Mouse (Mus musculus) lung, postnatal 36 days (tissue): ENCODE results near the gene Trp73.

Source experiments
- DNase-seq: peaks from one replicate; pipeline ENCODE4 v3.0.0; 2022; ENCODE audit warnings: mixed read lengths

The Trp73 gene

DNA sequence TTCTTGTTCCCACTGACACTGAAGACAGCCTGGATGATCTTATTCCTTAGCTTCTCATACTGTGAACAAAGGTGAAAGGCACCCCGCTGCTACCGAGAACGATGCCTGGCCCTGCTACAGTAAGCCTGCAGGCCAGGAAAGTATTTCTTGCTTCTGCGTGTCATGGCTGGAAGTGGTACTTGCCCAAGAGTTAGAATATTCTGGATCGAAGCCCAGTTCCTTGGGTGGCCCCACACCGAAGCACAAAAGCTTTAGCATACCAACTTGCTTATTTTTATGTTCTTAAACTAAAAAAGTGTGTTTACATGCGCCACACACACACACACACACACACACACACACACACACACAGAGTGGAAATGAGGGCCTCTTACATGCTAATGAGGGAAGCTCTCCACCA, 111.9 kb downstream of the Trp73 start:
- no peak for DNase-seq

DNA sequence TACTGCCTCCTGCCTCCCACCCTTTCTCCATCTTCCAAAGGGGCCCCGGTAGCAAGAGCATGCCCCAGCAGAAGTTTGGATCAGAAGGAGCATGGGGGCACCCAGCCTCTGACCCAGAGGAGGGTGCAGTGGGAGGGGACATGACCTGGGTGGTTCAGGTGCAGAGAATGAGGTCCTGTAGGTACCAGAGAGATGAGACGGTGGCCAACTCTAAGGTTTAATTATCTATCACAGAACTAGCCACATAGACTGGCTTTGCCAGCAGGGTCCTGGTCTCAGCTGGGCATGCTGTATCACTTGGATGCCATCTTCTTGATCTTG, 113.6 kb downstream of the Trp73 start:
- DNase-seq: no peak

- peak; percentile 92 for DNase-seq
These were observed 114.2 kb downstream of the Trp73 start, which contains the start of gene Smim1 for GRCm38 (mm10) chr4:154025641-154026440. Gene Smim1, minus strand, starts transcription at chr4:154026230.

- DNase-seq: peak; percentile 35
These were observed 115.1 kb downstream of the Trp73 start for GRCm38 (mm10) chr4:154024729-154025521.

DNA sequence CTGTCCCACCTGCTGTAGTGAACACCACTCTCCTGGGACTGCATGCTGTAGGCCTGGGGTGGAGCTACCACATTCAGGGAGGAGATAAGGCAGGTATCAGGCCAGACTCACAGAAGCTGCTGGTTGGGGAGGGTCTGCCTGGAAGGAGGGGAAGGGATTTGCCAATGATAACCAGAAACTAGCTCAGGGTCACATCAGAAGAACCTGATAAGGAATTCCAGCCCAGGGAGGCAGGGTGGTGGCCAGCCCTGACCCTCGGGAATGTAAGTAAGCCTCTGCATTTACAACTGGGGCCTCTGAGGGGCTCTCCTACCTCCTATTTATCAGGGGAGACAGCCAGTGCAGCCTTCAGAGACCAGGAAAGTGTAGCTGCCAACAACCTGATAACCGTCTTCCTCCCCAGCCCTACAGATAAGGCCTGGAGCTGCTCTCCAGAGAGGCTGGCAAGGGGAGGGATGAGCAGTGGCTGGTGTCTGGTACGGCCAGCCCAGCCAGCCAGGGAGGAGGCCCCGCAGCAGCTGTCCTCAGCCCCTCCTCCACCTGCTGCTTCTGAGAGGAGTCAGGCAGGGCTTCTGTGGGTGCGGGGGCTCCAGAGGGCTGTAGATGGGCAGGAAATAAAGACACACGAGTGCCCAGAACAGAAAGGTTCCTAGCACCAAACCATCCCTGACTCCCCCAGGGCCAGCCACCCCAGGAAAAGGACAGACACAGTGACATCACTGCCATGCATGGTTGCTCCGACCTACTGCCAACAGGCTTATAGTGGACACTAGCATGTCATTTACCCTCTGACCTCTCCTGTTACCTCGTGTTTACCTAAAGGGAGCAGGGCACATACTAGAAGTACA, 116.0 kb downstream of the Trp73 start:
- DNase-seq: no peak

DNA sequence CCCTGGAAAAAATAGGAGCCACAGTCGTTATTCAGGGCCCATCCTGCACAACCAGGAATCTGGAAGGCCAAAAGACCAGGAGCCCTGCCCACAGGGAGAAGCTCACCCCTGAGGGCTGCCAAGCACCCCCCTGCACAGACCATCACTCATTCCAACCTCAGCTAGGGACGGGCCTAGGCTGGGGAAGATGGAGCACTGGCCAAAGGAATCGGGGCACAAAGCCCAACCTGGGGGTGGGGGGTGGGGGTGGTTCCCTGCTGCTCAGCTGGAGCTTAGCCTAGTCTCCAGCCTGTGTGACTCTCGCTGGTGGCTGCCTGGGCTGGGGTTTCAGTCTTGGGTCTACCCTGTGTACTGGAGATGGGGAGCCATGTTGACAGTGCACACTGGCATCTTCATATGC, 117.2 kb downstream of the Trp73 start:
- DNase-seq: no peak

DNA sequence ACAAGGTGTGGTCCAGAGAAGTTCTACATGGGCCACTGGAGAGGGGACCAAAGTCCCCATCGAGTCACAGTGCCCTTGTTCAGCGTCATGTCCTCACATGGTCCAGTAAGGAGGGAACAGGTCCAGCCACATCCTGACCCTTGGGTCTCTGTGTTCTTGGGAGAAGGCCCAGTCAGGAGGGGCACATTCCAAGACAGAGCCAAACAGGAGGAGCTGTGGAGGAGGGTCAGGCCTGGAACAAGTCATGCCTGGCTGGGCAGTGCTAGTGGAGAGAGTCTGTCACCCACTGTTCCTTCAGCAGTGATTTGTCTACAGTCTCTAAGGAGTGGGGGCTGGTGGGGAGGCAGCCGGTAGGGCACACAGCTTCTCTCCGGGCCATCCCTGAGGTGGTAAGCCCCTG, 117.6 kb downstream of the Trp73 start:
- DNase-seq: peak; percentile 91

- peak; percentile 43 for DNase-seq
These were observed 118.6 kb downstream of the Trp73 start for GRCm38 (mm10) chr4:154021432-154021831.

GRCm38 (mm10) chr4:154019571-154019970, 120.4 kb downstream of the Trp73 start:
- peak; percentile 81 for DNase-seq

GRCm38 (mm10) chr4:154015476-154015875, 124.5 kb downstream of the Trp73 start:
- no peak for DNase-seq

GRCm38 (mm10) chr4:154012132-154012882, 127.7 kb downstream of the Trp73 start:
- DNase-seq: no peak

GRCm38 (mm10) chr4:154011646-154012089, 128.3 kb downstream of the Trp73 start, which contains the start of gene Lrrc47:
Gene Lrrc47, plus strand, starts transcription at chr4:154011731.
- DNase-seq: peak; percentile 86

- DNase-seq: no peak
These were observed 128.9 kb downstream of the Trp73 start for GRCm38 (mm10) chr4:154010907-154011645.

- peak; percentile 82 for DNase-seq
These were observed 132.2 kb downstream of the Trp73 start for GRCm38 (mm10) chr4:154007759-154008158.

DNA sequence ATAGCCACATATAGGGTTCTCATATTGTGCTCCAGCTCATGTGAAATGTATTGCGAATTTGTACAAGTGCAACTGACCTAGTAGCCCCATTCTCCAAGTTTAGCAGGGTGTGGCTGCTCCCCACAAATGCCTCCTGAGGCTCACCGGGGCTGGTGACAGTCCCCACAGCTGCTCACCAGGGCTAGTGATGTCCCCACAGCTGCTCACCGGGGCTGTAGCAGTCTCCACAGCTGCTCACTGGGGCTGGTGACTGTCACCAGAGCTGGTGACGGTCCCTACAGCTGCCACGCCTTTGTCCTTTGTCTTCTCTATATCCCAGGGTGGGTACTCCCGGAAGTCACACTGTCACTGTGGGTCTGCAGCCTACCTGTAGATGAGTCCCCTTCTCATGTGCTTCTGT, 133.7 kb downstream of the Trp73 start:
- no peak for DNase-seq
